Mouse (Mus musculus) kidney, postnatal 25 days (tissue): ENCODE results near the gene Syngap1.

Experiments used
- DNase-seq, 2 experiments: peaks; one replicate each; pipeline ENCODE4 v3.0.0; 2021; ENCODE audit warnings: mixed read lengths in 2 of 2

The Syngap1 gene

GRCm38 (mm10) chr17:26995562-26995961 lies 54.5 kb downstream of the Syngap1 start:
- DNase-seq, result no peak

DNA sequence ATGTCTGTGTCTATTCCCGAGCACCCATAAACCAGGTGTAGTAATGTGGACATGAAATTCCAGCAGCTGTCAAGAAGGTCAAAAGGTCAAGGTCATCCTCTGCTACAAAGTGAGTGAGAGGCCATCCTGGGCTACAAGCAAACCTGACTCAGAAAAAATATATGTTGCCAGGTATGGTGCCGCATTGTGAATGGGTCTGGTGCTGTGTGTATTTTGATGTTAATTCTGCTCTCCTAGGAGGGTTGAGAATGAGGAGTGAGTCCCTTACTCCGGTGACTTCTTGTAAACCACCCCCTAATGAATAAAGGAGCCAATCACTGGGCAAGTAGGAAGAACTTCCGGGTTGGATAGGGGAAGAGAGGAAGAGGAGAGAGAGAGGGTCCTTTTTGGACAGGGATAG lies 56.6 kb downstream of the Syngap1 start:
- DNase-seq, result no peak

- DNase-seq, result no peak
Observed at GRCm38 (mm10) chr17:26998283-26998682, 57.2 kb downstream of the Syngap1 start.

DNA sequence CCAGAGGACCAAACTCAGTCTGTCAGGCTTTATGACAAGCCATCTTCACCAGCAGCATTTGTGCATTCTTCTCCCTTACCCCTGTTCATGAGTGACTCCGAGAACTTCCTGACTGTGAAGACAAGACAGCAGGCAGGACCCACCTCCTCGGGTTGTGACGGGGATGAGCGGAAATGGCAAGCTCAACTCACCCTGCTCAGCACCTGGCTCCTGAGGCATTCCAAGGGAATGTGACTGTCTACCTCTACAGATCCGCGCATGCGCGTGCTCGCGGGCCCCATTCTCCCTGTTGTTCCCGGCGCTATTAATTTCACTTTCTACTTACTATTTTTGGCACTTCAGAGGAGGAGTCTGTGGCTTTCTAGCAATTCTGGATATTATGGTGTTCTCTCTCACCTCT lies 58.9 kb downstream of the Syngap1 start:
- DNase-seq, result peak; percentile 54 to 67

DNA sequence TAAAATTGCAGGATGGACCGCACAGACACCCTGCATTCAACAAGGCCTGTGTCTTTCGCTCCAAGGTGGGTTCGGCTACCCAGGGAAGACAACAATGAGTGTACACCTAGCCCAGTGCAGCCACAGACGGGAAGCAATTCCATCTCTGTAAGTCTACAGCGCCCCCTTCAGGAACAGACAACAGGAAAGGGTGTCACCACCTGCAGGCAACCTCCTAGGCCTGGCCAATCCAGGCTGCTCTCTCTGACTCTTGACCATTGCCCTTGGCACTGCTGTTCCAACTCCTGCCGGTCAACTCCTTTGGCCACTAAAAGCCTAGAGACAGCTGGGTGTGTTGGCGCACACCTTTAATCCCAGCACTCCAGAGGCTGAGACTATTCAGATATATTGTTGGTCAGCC lies 60.1 kb downstream of the Syngap1 start:
- peak in 1 of 2 experiments; percentile 28 for DNase-seq

DNA sequence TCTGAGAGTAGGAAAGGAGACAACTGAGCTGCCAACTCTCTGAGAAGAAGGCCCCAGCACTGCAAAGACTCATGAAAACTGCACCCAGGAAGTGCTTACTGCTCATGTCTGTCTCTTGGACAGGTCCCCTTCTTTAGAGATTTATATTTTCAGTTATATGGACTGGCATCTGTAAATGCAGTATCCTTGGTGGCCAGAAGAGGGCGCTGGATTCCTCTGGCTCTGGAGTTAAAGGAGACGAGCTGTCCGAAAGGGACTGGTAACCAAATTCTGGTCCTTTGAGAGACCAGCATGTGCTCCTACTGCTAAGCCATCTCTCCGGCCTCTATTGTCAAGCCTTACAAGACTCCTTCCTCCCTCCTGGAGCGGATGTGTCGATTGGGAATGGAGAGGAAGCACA lies 60.8 kb downstream of the Syngap1 start:
- DNase-seq, result peak in 1 of 2 experiments; percentile 26

DNA sequence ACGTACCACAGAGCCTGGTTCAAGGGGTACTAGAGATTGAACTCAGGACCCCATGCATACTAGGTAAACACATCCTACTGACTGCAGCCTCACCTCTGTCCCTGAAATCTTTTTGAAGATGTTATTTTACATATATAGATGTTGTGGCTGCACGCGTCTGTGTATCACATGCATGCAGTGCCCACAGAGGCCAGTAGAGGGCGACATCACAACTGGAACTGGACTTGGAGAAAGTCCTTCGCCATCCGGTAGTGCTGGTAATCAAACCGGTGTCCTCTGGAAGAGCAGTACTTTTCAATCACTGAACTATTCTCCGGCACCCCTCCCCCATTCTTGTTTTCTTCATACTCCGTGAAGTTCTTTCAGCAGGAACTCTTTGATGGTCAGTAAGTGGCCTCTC lies 63.4 kb downstream of the Syngap1 start:
- peak; percentile 59 to 84 for DNase-seq

DNA sequence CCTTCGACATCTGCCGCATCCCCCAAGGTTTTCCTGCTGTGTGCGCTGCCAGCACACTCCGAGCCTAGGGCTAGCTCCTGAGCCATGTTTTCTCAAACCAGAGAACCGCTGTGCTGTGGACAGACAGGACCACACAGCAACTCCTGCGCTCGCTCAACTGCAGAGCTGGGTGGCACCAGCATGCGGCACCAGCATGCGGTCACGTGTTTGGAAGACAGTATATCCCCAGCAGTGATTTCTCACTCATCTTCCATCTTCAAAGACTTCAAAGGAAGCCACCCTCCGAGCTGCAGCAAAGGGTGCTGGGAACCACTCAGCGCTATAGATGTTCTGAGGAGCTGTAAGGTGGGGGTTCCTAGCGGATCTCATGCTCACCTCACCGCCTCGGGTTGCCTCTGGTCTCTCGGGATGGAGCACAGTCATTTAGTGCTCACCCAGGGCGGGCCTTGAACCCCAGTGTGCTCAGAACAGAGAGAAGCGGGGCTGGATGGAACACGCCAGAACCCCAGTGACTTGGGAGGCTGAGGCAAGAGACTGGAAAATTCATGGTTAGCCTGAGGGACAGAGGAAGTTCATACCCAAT lies 63.9 kb downstream of the Syngap1 start:
- DNase-seq, result no peak

- no peak for DNase-seq
Observed at GRCm38 (mm10) chr17:27005644-27006043, 64.6 kb downstream of the Syngap1 start.

DNA sequence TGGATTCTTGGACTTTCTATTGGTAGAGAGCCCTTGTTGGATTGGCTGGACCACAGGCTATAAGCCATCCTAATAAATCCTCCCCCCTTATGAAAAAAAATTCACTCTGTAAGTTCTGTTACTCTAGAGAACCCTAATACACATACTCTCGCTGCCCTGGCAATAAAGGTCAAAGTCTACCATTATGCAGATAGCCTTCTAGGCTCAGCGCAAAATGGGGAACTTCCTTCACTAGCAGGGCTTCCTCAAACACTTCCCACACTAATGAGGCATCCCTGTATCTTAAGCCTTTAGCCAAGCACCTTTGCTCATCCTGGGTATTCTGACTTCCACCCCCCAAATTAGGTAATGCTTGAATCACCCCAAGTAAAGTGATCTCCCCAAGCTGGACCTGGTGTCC lies 67.2 kb downstream of the Syngap1 start:
- DNase-seq, result no peak

- no peak for DNase-seq
Observed at GRCm38 (mm10) chr17:27011167-27011566, 70.1 kb downstream of the Syngap1 start.

DNA sequence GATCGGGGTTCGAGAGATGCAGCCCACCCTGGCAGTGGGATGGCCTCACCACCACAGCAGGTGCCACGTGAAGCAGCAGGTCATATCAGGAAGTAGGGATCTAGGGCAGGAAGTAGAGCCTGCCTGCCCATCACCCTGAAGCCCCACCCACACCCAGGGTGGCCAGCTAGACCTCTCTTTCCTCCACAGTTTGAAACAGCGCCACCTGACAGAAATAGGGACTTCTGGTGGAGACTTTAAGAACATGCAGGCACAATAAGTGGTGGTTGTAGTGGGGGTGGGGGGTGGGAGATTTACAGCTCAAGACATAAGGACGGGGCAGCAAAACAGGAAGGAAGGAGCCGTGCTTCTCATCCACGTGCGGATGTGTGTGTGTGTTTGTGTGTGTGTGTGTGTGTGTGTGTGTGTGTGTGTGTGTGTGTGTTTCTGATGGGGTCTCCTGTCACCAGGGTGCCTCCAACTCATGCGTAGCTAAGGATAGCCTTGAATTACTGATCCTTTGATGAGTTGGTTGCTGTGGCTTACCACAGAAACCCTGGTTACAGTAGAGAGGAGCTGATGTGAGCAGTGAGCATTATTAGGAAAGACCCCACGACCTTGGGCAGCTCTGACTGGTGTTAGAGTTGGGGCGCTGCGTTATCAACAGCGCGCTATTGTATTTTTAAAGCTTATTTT lies 71.1 kb downstream of the Syngap1 start:
- no peak for DNase-seq

- DNase-seq, result no peak
Observed at GRCm38 (mm10) chr17:27012909-27013308, 71.9 kb downstream of the Syngap1 start.

- peak; percentile 92 for DNase-seq
Observed at GRCm38 (mm10) chr17:27017564-27018499, 76.8 kb downstream of the Syngap1 start.

GRCm38 (mm10) chr17:27018555-27019196 lies 77.6 kb downstream of the Syngap1 start:
- DNase-seq, result no peak

DNA sequence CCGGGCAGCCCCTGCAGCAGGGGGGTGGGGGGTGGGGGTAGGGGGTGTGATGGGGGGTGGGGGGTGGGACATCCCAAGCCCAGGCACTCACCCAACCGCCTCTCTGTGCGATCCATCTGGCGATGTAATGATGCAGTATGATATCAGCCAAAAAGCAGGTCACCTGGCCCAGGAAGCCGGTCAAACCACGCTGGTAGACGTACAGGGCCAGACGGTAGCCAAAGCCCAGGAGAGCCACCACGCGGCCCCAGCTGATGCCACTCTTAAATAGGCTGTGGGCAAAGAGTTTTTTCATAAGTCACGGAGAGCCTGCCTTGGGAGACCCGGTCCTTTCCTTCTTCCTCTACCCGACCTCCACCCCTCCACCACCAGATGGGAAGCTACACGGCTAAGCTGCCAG lies 80.0 kb downstream of the Syngap1 start:
- no peak for DNase-seq

DNA sequence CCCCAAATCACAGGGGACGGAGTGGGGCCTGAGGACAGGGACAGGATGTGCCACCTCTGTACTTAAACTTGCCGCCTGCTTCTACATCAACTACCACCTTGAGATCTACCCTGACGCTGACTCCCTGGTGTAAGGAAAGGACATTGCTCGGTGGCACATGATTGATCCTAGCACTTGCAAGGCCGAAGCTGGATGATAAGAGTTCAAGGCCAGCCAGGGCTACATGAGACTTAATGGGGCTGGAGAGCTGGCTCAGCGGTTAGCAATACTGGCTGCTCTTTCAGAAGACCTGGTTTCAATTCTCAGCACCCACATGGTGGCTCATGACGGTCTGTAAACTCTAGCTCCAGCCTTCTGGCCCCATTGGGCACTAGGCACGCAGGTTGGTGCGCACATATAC lies 80.7 kb downstream of the Syngap1 start:
- no peak for DNase-seq
